In genomic region chr9:103691847-103692246, GRCm38 (mm10) we compare ENCODE assay signal across 15 mouse cellular contexts.
DNase-seq lines count a peak whose midpoint lies in the region; ATAC-seq and TF ChIP-seq lines count a peak whose summit lies in the region.
"Had no signal": no experiment of that assay in that cellular context is flagged by ENCODE, and none has a peak within 500 bp of the region (broad histone marks: within the 10 kb centered on the region; RNA-seq: fewer than 3 reads in every experiment).

No protein-coding gene starts in this region.

- peak overlapping the region; percentile 19 for H3K4me2 ChIP-seq in forebrain, postnatal 0 days (ENCODE audit: low read depth)
- no peak overlapping the region for H3K4me2 ChIP-seq in forebrain, embryonic 11.5 days (ENCODE audit: low read depth, low read length, severe bottlenecking)
- H3K4me2 ChIP-seq in heart, embryonic 16.5 days (ENCODE audit: low read depth, low read length) = no peak overlapping the region
- H3K4me2 ChIP-seq in midbrain, embryonic 13.5 days (replicated peaks) = no peak overlapping the region
- H3K4me2 ChIP-seq: liver, embryonic 13.5 days; stomach, embryonic 15.5 days had no signal

- no peaks in the 10 kb centered on the region for H3K27me3 ChIP-seq in forebrain, postnatal 0 days (ENCODE audit: insufficient read depth, low read length)
- H3K27me3 ChIP-seq in forebrain, embryonic 11.5 days (ENCODE audit: control insufficient read depth, insufficient read depth, low read length) = no peaks in the 10 kb centered on the region
- H3K27me3 ChIP-seq in heart, embryonic 16.5 days (ENCODE audit: control insufficient read depth, insufficient read depth, low read length) = no peaks in the 10 kb centered on the region
- 0 out of 2 replicates have a peak, but pooled peaks cover 2% of the 10 kb centered on the region for H3K27me3 ChIP-seq in midbrain, embryonic 13.5 days
- H3K27me3 ChIP-seq: liver, embryonic 13.5 days; stomach, embryonic 15.5 days had no signal

- WGBS in forebrain, postnatal 0 days = 66% methylated on average over 9 of the region's 9 CpGs
- WGBS in forebrain, embryonic 11.5 days = 91% methylated on average over 9 of the region's 9 CpGs
- 73% methylated on average over 9 of the region's 9 CpGs for WGBS in heart, embryonic 16.5 days
- WGBS in midbrain, embryonic 13.5 days = 88% methylated on average over 9 of the region's 9 CpGs

- ATAC-seq in forebrain, postnatal 0 days = no peak
- ATAC-seq in forebrain, embryonic 11.5 days (replicated peaks; ENCODE audit: low FRiP score) = no peak
- ATAC-seq in heart, embryonic 16.5 days (replicated peaks; ENCODE audit: extremely low read depth, insufficient read depth, low FRiP score) = no peak
- no peak for ATAC-seq in midbrain, embryonic 13.5 days

- peaks cover 37% of the 10 kb centered on the region for H3K4me1 ChIP-seq in forebrain, postnatal 0 days (ENCODE audit: insufficient read depth)
- H3K4me1 ChIP-seq in forebrain, embryonic 11.5 days (replicated peaks; ENCODE audit: control insufficient read depth, insufficient read depth, low read length) = peaks cover 2% of the 10 kb centered on the region; the same call in 1 of the 2 replicates
- peaks cover 36% of the 10 kb centered on the region for H3K4me1 ChIP-seq in heart, embryonic 16.5 days (ENCODE audit: control insufficient read depth, insufficient read depth, low read length)
- H3K4me1 ChIP-seq in midbrain, embryonic 13.5 days (replicated peaks) = peaks cover 19% of the 10 kb centered on the region

- H3K9me3 ChIP-seq in forebrain, postnatal 0 days (ENCODE audit: low read length) = no peaks in the 10 kb centered on the region
- H3K9me3 ChIP-seq in forebrain, embryonic 11.5 days (ENCODE audit: control insufficient read depth, low read length) = no peaks in the 10 kb centered on the region
- 0 out of 2 replicates have a peak, but pooled peaks cover 3% of the 10 kb centered on the region for H3K9me3 ChIP-seq in heart, embryonic 16.5 days (replicated peaks; ENCODE audit: control insufficient read depth, low read length)
- H3K9me3 ChIP-seq in midbrain, embryonic 13.5 days = no peaks in the 10 kb centered on the region
- H3K9me3 ChIP-seq: limb, embryonic 10.5 days; liver, embryonic 13.5 days; stomach, embryonic 15.5 days had no signal

- H3K36me3 ChIP-seq in forebrain, postnatal 0 days (ENCODE audit: insufficient read depth) = no peaks in the 10 kb centered on the region
- no peaks in the 10 kb centered on the region for H3K36me3 ChIP-seq in forebrain, embryonic 11.5 days (ENCODE audit: control insufficient read depth, insufficient read depth, low read length)
- no peaks in the 10 kb centered on the region for H3K36me3 ChIP-seq in heart, embryonic 16.5 days (ENCODE audit: control insufficient read depth, insufficient read depth)
- H3K36me3 ChIP-seq in midbrain, embryonic 13.5 days = no peaks in the 10 kb centered on the region
- H3K36me3 ChIP-seq: limb, embryonic 10.5 days; liver, embryonic 13.5 days; stomach, embryonic 15.5 days had no signal

- no peak for TF ChIP-seq POLR2A in brain, embryonic 14.5 days (IDR thresholded peaks at IDR 0.05; ENCODE audit: borderline replicate concordance, extremely low read depth, insufficient read depth, insufficient read length, poor library complexity, severe bottlenecking)

- H3K27ac ChIP-seq in forebrain, postnatal 0 days (ENCODE audit: low read depth, low read length) = no peak overlapping the region
- H3K27ac ChIP-seq in forebrain, embryonic 11.5 days (ENCODE audit: low read depth, low read length) = no peak overlapping the region
- peak overlapping the region; percentile 9; the same call in 1 of the 2 replicates for H3K27ac ChIP-seq in heart, embryonic 16.5 days (ENCODE audit: low read length)
- no peak overlapping the region for H3K27ac ChIP-seq in midbrain, embryonic 13.5 days
- H3K27ac ChIP-seq: kidney, postnatal 0 days; limb, embryonic 10.5 days; liver, embryonic 13.5 days; stomach, embryonic 15.5 days had no signal

- DNase-seq in forebrain, postnatal 0 days = no peak
- no peak for DNase-seq in forebrain, embryonic 11.5 days (ENCODE audit: low spot score)
- no peak for DNase-seq in heart, adult 18-20 months
- DNase-seq in brain, embryonic 14.5 days (ENCODE audit: low read depth) = peak; percentile 33
- peak; percentile 63 to 69 for DNase-seq in right cerebral cortex, adult 2 months (ENCODE audit: low spot score in 2 of 2)
- no peak for DNase-seq in spleen, adult 12 weeks (ENCODE audit: low spot score)
- DNase-seq: cerebellum, adult 9-10 months; liver, embryonic 13.5 days; lung, postnatal 14 days; thymus, postnatal 14 days had no signal

- no peak overlapping the region; the same call in 1 of the 2 replicates for H3K4me3 ChIP-seq in forebrain, postnatal 0 days (ENCODE audit: low read depth, low read length)
- no peak overlapping the region for H3K4me3 ChIP-seq in forebrain, embryonic 11.5 days (ENCODE audit: low read depth, low read length)
- no peak overlapping the region for H3K4me3 ChIP-seq in heart, embryonic 16.5 days (ENCODE audit: low read length)
- no peak overlapping the region for H3K4me3 ChIP-seq in midbrain, embryonic 13.5 days (replicated peaks)
- H3K4me3 ChIP-seq: limb, embryonic 10.5 days; liver, embryonic 13.5 days; stomach, embryonic 15.5 days had no signal

- no peak for TF ChIP-seq CTCF in forebrain, postnatal 0 days (IDR thresholded peaks at IDR 0.05; ENCODE audit: low read depth)
- no peak for TF ChIP-seq CTCF in brain, embryonic 14.5 days (IDR thresholded peaks at IDR 0.05; ENCODE audit: borderline replicate concordance, extremely low read depth, insufficient read depth, insufficient read length)

- no peak overlapping the region for H3K9ac ChIP-seq in forebrain, postnatal 0 days
- H3K9ac ChIP-seq in forebrain, embryonic 11.5 days (ENCODE audit: low read length) = no peak overlapping the region
- no peak overlapping the region for H3K9ac ChIP-seq in heart, embryonic 16.5 days (ENCODE audit: low read length)
- H3K9ac ChIP-seq in midbrain, embryonic 13.5 days (replicated peaks) = no peak overlapping the region
- H3K9ac ChIP-seq: liver, embryonic 13.5 days; stomach, embryonic 15.5 days had no signal

Comparison
In these comparisons a context has a peak if more than half of its experiments do, and no peak if none do; other contexts are left out.
1. DNase-seq: peak in brain, embryonic 14.5 days (single experiment) and right cerebral cortex, adult 2 months (2 of 2); none in forebrain, postnatal 0 days (single experiment), forebrain, embryonic 11.5 days (single experiment), heart, adult 18-20 months (0 of 2) and spleen, adult 12 weeks (single experiment).